Mouse (Mus musculus): Measurements from ENCODE around the gene Pcmt1. TPM values are rescaled to one million over a fixed set of nuclear protein-coding genes. Genes with fewer than 3 reads are reported as not detected.

Pcmt1 gene
- polyA plus RNA-seq (2015; fragmentation: Nextera tagmentation; extraction: Ambion mirVana): 105 and 110 TPM in 2 replicates

- H3K4me1 ChIP-seq (ENCODE audit: control insufficient read depth, insufficient read depth, low read length): peaks cover 23% of the 10 kb centered on the region
- H3K4me2 ChIP-seq (ENCODE audit: low read depth, low read length): peak within 1 kb of the TSS; percentile 91
- under 1% methylated on average over 62 of the region's 65 CpGs for WGBS
- no peaks in the 10 kb centered on the region for H3K9me3 ChIP-seq (replicated peaks; ENCODE audit: control insufficient read depth, low read length)
- peak; percentile 90 for ATAC-seq (ENCODE audit: insufficient read depth, low FRiP score)
- no peaks in the 10 kb centered on the region for H3K27me3 ChIP-seq (ENCODE audit: control insufficient read depth, insufficient read depth, low read length)
- peak within 1 kb of the TSS; percentile 100 for H3K9ac ChIP-seq (ENCODE audit: low read length)
- H3K4me3 ChIP-seq (replicated peaks; ENCODE audit: low read length): peak within 1 kb of the TSS; percentile 93
- peaks cover 20% of the 10 kb centered on the region for H3K36me3 ChIP-seq (ENCODE audit: control insufficient read depth, insufficient read depth, low read length)
- peak within 1 kb of the TSS; percentile 98 for H3K27ac ChIP-seq (ENCODE audit: low read length)
Measured at GRCm38 (mm10) chr10:7680731-7681301, at the start of gene Pcmt1, which contains the start of gene Lats1. Pcmt1 (minus strand) TSS chr10:7681136. Lats1 (plus strand) TSS chr10:7681214.

DNA sequence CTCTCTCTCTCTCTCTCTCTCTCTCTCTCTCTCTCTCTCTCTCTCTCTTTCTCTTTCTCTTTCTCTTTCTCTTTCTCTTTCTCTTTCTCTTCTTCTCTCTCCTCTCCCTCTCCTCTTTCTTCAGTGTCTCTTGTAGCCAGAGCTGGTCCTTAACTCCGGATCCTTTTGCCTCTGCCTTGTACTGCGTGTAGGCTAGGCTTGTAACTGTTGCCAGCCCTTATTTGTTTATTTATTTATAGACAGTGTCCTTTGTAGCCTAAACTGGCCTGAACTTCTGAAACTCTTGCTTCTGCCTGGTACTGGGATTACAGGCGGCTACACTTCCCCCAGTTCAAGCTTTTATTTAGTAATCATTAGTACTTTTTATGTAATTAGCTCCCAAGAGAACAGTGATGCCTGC, 46.1 kb upstream of the Pcmt1 start:
- Histone ChIP-seq H3K9ac (ENCODE audit: low read length) (peak overlapping the region; percentile 52; the same call in 1 of the 2 replicates), H3K27me3 (ENCODE audit: control insufficient read depth, insufficient read depth, low read length) (no peaks in the 10 kb centered on the region), H3K36me3 (ENCODE audit: control insufficient read depth, insufficient read depth, low read length) (no peaks in the 10 kb centered on the region), H3K4me1 (ENCODE audit: control insufficient read depth, insufficient read depth, low read length) (peaks cover 8% of the 10 kb centered on the region; the same call in 1 of the 2 replicates), H3K4me3 (replicated peaks; ENCODE audit: low read length) (peak overlapping the region; percentile 97), H3K27ac (ENCODE audit: low read length) (no peak overlapping the region), H3K9me3 (replicated peaks; ENCODE audit: control insufficient read depth, low read length) (no peaks in the 10 kb centered on the region), H3K4me2 (ENCODE audit: low read depth, low read length) (peak overlapping the region; percentile 80)
- 20% methylated on average over 3 of the region's 3 CpGs for WGBS
- no peak for ATAC-seq (ENCODE audit: insufficient read depth, low FRiP score)

GRCm38 (mm10) chr10:7726501-7726812, 45.5 kb upstream of the Pcmt1 start:
- H3K27ac ChIP-seq (ENCODE audit: low read length): peak overlapping the region; percentile 87
- no peaks in the 10 kb centered on the region for H3K36me3 ChIP-seq (ENCODE audit: control insufficient read depth, insufficient read depth, low read length)
- H3K9ac ChIP-seq (ENCODE audit: low read length): peak overlapping the region; percentile 87
- 1% methylated on average over 8 of the region's 8 CpGs for WGBS
- no peaks in the 10 kb centered on the region for H3K27me3 ChIP-seq (ENCODE audit: control insufficient read depth, insufficient read depth, low read length)
- peak overlapping the region; percentile 97 for H3K4me3 ChIP-seq (replicated peaks; ENCODE audit: low read length)
- ATAC-seq (ENCODE audit: insufficient read depth, low FRiP score): no peak
- H3K9me3 ChIP-seq (replicated peaks; ENCODE audit: control insufficient read depth, low read length): no peaks in the 10 kb centered on the region
- H3K4me2 ChIP-seq (ENCODE audit: low read depth, low read length): peak overlapping the region; percentile 80
- H3K4me1 ChIP-seq (ENCODE audit: control insufficient read depth, insufficient read depth, low read length): peaks cover 8% of the 10 kb centered on the region; the same call in 1 of the 2 replicates

DNA sequence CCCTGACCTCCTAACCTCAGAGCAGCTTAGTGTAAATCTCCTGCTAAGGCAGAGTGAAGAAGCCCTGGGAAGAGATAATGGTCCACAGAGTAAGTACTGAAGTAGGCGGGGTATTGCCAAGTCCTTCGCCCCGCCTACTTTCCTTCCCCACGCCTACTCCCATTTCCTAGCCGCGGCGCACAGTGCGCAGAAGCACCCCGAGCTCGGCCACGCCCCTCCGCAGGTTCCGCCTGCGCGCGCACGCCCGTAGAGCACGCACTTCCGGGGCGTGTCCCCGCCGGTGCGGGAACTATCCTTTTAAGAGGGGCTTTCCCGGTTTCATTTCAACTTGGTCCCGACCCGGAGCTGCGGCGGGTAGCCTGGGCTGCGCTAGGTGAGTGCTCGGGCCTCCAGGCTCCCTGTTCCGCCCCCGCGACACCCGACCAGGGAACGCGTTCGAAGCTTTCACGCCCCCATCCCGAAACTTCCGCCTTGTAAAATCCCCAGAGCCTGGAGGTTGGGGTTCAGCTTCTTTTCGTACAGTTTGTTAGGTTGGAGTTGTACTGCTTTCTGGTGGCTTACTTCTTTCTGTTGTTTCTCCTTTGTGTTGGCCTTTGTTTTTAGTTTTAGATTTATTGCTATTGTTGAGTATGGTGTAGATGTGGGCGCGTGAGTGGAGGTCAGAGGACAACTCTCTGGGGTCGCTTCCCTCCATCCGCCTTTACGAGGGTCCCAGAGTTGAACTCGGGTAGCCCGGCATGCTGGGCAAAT, 45.0 kb upstream of the Pcmt1 start, which contains the start of gene Katna1:
Gene Katna1 (plus strand): TSS at position 250 of the 750 bp plus-strand sequence.
- Histone ChIP-seq H3K4me3 (replicated peaks; ENCODE audit: low read length) (peak within 1 kb of the TSS; percentile 97), H3K4me2 (ENCODE audit: low read depth, low read length) (peak within 1 kb of the TSS; percentile 80), H3K9me3 (replicated peaks; ENCODE audit: control insufficient read depth, low read length) (no peaks in the 10 kb centered on the region), H3K27ac (ENCODE audit: low read length) (peak within 1 kb of the TSS; percentile 87), H3K36me3 (ENCODE audit: control insufficient read depth, insufficient read depth, low read length) (no peaks in the 10 kb centered on the region), H3K27me3 (ENCODE audit: control insufficient read depth, insufficient read depth, low read length) (no peaks in the 10 kb centered on the region), H3K4me1 (ENCODE audit: control insufficient read depth, insufficient read depth, low read length) (peaks cover 8% of the 10 kb centered on the region; the same call in 1 of the 2 replicates), H3K9ac (ENCODE audit: low read length) (peak within 1 kb of the TSS; percentile 87)
- ATAC-seq (ENCODE audit: insufficient read depth, low FRiP score): peak; percentile 100
- WGBS: under 1% methylated on average over 49 of the region's 49 CpGs

DNA sequence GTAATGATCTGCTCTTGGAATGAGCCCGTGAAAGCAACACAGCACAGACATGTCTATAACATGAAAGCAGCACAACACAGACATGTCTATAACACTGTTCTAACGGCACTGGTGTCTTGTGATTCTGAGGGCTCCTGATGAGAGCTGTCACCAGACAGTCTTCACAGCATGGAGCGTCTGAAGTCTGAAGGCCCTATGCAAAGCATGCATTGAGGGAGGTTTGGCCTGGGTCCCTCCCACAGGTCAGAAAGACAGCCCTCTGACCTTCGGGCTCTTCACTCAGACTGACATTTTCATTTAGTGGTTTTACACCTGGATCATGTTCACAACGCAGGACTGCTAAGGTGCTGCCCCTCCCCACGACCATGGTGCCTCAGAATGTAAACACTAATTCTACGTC, 34.1 kb upstream of the Pcmt1 start:
- WGBS: 63% methylated on average over 7 of the region's 7 CpGs

GRCm38 (mm10) chr10:7712506-7712905, 31.6 kb upstream of the Pcmt1 start:
- no peaks in the 10 kb centered on the region for H3K9me3 ChIP-seq (replicated peaks; ENCODE audit: control insufficient read depth, low read length)
- H3K36me3 ChIP-seq (ENCODE audit: control insufficient read depth, insufficient read depth, low read length): peaks cover 23% of the 10 kb centered on the region

More for the DNA sequence above, 34.1 kb upstream of the Pcmt1 start:
- ATAC-seq (ENCODE audit: insufficient read depth, low FRiP score): no peak
- H3K27ac ChIP-seq (ENCODE audit: low read length): no peak overlapping the region
- H3K4me3 ChIP-seq (replicated peaks; ENCODE audit: low read length): no peak overlapping the region
- no peaks in the 10 kb centered on the region for H3K4me1 ChIP-seq (ENCODE audit: control insufficient read depth, insufficient read depth, low read length)
- peaks cover 23% of the 10 kb centered on the region for H3K36me3 ChIP-seq (ENCODE audit: control insufficient read depth, insufficient read depth, low read length)
- no peak overlapping the region for H3K9ac ChIP-seq (ENCODE audit: low read length)
- no peak overlapping the region for H3K4me2 ChIP-seq (ENCODE audit: low read depth, low read length)
- no peaks in the 10 kb centered on the region for H3K9me3 ChIP-seq (replicated peaks; ENCODE audit: control insufficient read depth, low read length)
- no peaks in the 10 kb centered on the region for H3K27me3 ChIP-seq (ENCODE audit: control insufficient read depth, insufficient read depth, low read length)

DNA sequence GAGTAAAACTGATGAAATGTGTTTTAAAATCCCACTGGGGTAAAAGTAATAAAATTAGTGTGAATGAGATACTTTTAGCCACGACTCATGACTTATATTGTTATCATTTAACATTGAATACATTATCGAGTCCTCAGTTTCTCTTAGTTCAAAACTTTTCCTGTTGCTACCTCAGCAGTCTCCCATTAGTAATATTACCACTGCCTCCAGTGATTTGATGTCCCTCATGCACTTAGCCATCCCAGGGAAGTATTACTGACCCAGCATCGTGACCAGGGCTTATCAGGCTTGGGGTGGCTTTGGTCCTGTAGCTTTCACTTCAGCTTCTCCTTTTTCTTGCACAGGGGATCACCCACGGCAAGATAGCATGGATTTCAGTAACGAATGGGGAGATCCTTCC, 29.2 kb upstream of the Pcmt1 start:
- Histone ChIP-seq H3K36me3 (ENCODE audit: control insufficient read depth, insufficient read depth, low read length) (peaks cover 25% of the 10 kb centered on the region), H3K4me3 (replicated peaks; ENCODE audit: low read length) (no peak overlapping the region), H3K27ac (ENCODE audit: low read length) (no peak overlapping the region), H3K9ac (ENCODE audit: low read length) (no peak overlapping the region), H3K4me2 (ENCODE audit: low read depth, low read length) (no peak overlapping the region), H3K4me1 (ENCODE audit: control insufficient read depth, insufficient read depth, low read length) (no peaks in the 10 kb centered on the region), H3K27me3 (ENCODE audit: control insufficient read depth, insufficient read depth, low read length) (no peaks in the 10 kb centered on the region), H3K9me3 (replicated peaks; ENCODE audit: control insufficient read depth, low read length) (no peaks in the 10 kb centered on the region)
- ATAC-seq (ENCODE audit: insufficient read depth, low FRiP score): no peak
- 92% methylated on average over 5 of the region's 5 CpGs for WGBS

More at GRCm38 (mm10) chr10:7712506-7712905, 31.6 kb upstream of the Pcmt1 start:
- 94% methylated on average over 13 of the region's 13 CpGs for WGBS
- ATAC-seq (ENCODE audit: insufficient read depth, low FRiP score): no peak
- no peak overlapping the region for H3K9ac ChIP-seq (ENCODE audit: low read length)
- no peaks in the 10 kb centered on the region for H3K27me3 ChIP-seq (ENCODE audit: control insufficient read depth, insufficient read depth, low read length)
- no peak overlapping the region for H3K4me3 ChIP-seq (replicated peaks; ENCODE audit: low read length)
- H3K27ac ChIP-seq (ENCODE audit: low read length): no peak overlapping the region
- H3K4me2 ChIP-seq (ENCODE audit: low read depth, low read length): no peak overlapping the region
- no peaks in the 10 kb centered on the region for H3K4me1 ChIP-seq (ENCODE audit: control insufficient read depth, insufficient read depth, low read length)

GRCm38 (mm10) chr10:7702586-7702985, 21.6 kb upstream of the Pcmt1 start:
- ATAC-seq (ENCODE audit: insufficient read depth, low FRiP score): no peak
- Histone ChIP-seq H3K4me1 (ENCODE audit: control insufficient read depth, insufficient read depth, low read length) (no peaks in the 10 kb centered on the region), H3K36me3 (ENCODE audit: control insufficient read depth, insufficient read depth, low read length) (peaks cover 36% of the 10 kb centered on the region), H3K27ac (ENCODE audit: low read length) (no peak overlapping the region), H3K9me3 (replicated peaks; ENCODE audit: control insufficient read depth, low read length) (no peaks in the 10 kb centered on the region), H3K9ac (ENCODE audit: low read length) (no peak overlapping the region), H3K27me3 (ENCODE audit: control insufficient read depth, insufficient read depth, low read length) (no peaks in the 10 kb centered on the region), H3K4me3 (replicated peaks; ENCODE audit: low read length) (no peak overlapping the region), H3K4me2 (ENCODE audit: low read depth, low read length) (no peak overlapping the region)
- WGBS: 95% methylated on average over 6 of the region's 6 CpGs

- Histone ChIP-seq H3K4me1 (ENCODE audit: control insufficient read depth, insufficient read depth, low read length) (no peaks in the 10 kb centered on the region), H3K27ac (ENCODE audit: low read length) (no peak overlapping the region), H3K9ac (ENCODE audit: low read length) (no peak overlapping the region), H3K4me2 (ENCODE audit: low read depth, low read length) (no peak overlapping the region), H3K36me3 (ENCODE audit: control insufficient read depth, insufficient read depth, low read length) (peaks cover 35% of the 10 kb centered on the region), H3K27me3 (ENCODE audit: control insufficient read depth, insufficient read depth, low read length) (no peaks in the 10 kb centered on the region), H3K9me3 (replicated peaks; ENCODE audit: control insufficient read depth, low read length) (no peaks in the 10 kb centered on the region), H3K4me3 (replicated peaks; ENCODE audit: low read length) (no peak overlapping the region)
- 80% methylated on average over 3 of the region's 3 CpGs for WGBS
- no peak for ATAC-seq (ENCODE audit: insufficient read depth, low FRiP score)
Measured at GRCm38 (mm10) chr10:7700120-7700519, 19.2 kb upstream of the Pcmt1 start.

Measured in stomach, embryonic 16.5 days (tissue).